Mouse (Mus musculus) left cerebral cortex, postnatal 14 days (tissue): ENCODE data around the gene Evi2a. TPM values are rescaled to one million over a fixed set of nuclear protein-coding genes. Genes with fewer than 3 reads are reported as not detected.
A peak's percentile ranks its signal among the peaks of the same experiment; 100 is the strongest.

Experiments
- DNase-seq, 2 experiments: peaks; one replicate each; pipeline ENCODE4 v3.0.0; 2021 to 2022; ENCODE audit warnings: low spot score in 2 of 2, mixed read lengths in 1 of 2
- intact Hi-C: fragments of 180-260 bp; cut with DNase I; formaldehyde crosslinking; loops from one replicate; pipeline ENCODE4 v1.15.1; 2025
- long read RNA-seq, 2 experiments: library from polyadenylated mRNA; stranded (forward); transcript quantifications; one replicate each; pipeline ENCODE4 v2.0.0; 2021
- total RNA-seq, 2 experiments: library from RNA; stranded (reverse); gene quantifications; 2 replicates each; pipeline ENCODE4 v1.2.3; 2021

Gene Evi2a
- total RNA-seq = 10 to 100 TPM in 1 of 2 experiments, 1 to 10 TPM in 1; 5.5 to 10.2 TPM
- long read RNA-seq, experiment 1, transcript Evi2a-201 (2 exons, 1,463 nt) = major isoform, 12 of 16 reads
- long read RNA-seq, experiment 1, partial matches to known transcripts = 0 of 16 reads
- long read RNA-seq, experiment 1, other reads (novel, unspliced or antisense) = 3 of 16 reads
- long read RNA-seq, experiment 2, transcript Evi2a-201 (2 exons, 1,463 nt) = major isoform, 7 of 8 reads
- long read RNA-seq, experiment 2, partial matches to known transcripts = 0 of 8 reads
- long read RNA-seq, experiment 2, other reads (novel, unspliced or antisense) = 1 of 8 reads

GRCm38 (mm10) chr11:79530333-79530761, at the start of gene Evi2a, which contains the start of gene Evi2:
TSS of gene Evi2a (minus strand) at chr11:79530609.
TSS of gene Evi2 (minus strand) at chr11:79530589.
- DNase-seq = peak; percentile 20 to 49
- intact Hi-C loops = no loop called here

GRCm38 (mm10) chr11:79577741-79578140, 47.3 kb upstream of the Evi2a start:
- intact Hi-C loops = loop anchor here (5.0 kb wide), 1 partner anchor 170 kb away; no protein-coding TSS in a partner anchor
- peak; percentile 88 to 91 for DNase-seq

GRCm38 (mm10) chr11:79575383-79576073, 45.1 kb upstream of the Evi2a start:
- no peak for DNase-seq
- intact Hi-C loops = loop anchor here (5.0 kb wide), 1 partner anchor 168 kb away; no protein-coding TSS in a partner anchor

- no peak for DNase-seq
- intact Hi-C loops = no loop called here
These were observed 43.4 kb upstream of the Evi2a start for GRCm38 (mm10) chr11:79573836-79574235.

- DNase-seq = no peak
- intact Hi-C loops = no loop called here
These were observed 39.9 kb upstream of the Evi2a start for GRCm38 (mm10) chr11:79570319-79570718.

GRCm38 (mm10) chr11:79568197-79568911, 37.9 kb upstream of the Evi2a start:
- no peak for DNase-seq
- intact Hi-C loops = no loop called here

- DNase-seq = no peak
- intact Hi-C loops = no loop called here
These were observed 36.5 kb upstream of the Evi2a start for GRCm38 (mm10) chr11:79566947-79567346.

- no peak for DNase-seq
- intact Hi-C loops = no loop called here
These were observed 33.1 kb upstream of the Evi2a start for GRCm38 (mm10) chr11:79563493-79563892.

- intact Hi-C loops = no loop called here
- no peak for DNase-seq
These were observed 30.1 kb upstream of the Evi2a start for GRCm38 (mm10) chr11:79560536-79560935.

- no peak for DNase-seq
These were observed 22.2 kb upstream of the Evi2a start for GRCm38 (mm10) chr11:79552622-79553021.

GRCm38 (mm10) chr11:79536293-79536692, 5.9 kb upstream of the Evi2a start:
- DNase-seq = no peak
- intact Hi-C loops = no loop called here

More at GRCm38 (mm10) chr11:79552622-79553021, 22.2 kb upstream of the Evi2a start:
- intact Hi-C loops = no loop called here

GRCm38 (mm10) chr11:79535554-79535953, 5.1 kb upstream of the Evi2a start:
- no peak for DNase-seq
- intact Hi-C loops = no loop called here

GRCm38 (mm10) chr11:79533950-79534690, 3.7 kb upstream of the Evi2a start:
- intact Hi-C loops = no loop called here
- no peak for DNase-seq

GRCm38 (mm10) chr11:79533311-79533710, 2.9 kb upstream of the Evi2a start:
- no peak for DNase-seq
- intact Hi-C loops = no loop called here

- intact Hi-C loops = no loop called here
These were observed 1.1 kb upstream of the Evi2a start for GRCm38 (mm10) chr11:79531485-79531884.

GRCm38 (mm10) chr11:79530774-79531173, 365 bp upstream of the Evi2a start:
- intact Hi-C loops = no loop called here

More at GRCm38 (mm10) chr11:79531485-79531884, 1.1 kb upstream of the Evi2a start:
- DNase-seq = no peak

GRCm38 (mm10) chr11:79529736-79530135, 673 bp downstream of the Evi2a start:
- no peak for DNase-seq
- intact Hi-C loops = no loop called here

More at GRCm38 (mm10) chr11:79530774-79531173, 365 bp upstream of the Evi2a start:
- DNase-seq = no peak

GRCm38 (mm10) chr11:79529226-79529625, 1.2 kb downstream of the Evi2a start:
- no peak for DNase-seq
- intact Hi-C loops = no loop called here

- intact Hi-C loops = no loop called here
- no peak for DNase-seq
These were observed 1.8 kb downstream of the Evi2a start for GRCm38 (mm10) chr11:79528601-79529000.
